Mouse (Mus musculus) layer of hippocampus, adult 2 months (tissue): ENCODE data around the gene Zfp688. TPM values are rescaled to one million over a fixed set of nuclear protein-coding genes. Genes with fewer than 3 reads are reported as not detected.

ENCODE experiments used
- DNase-seq, 2 experiments: peaks; one replicate each; pipeline ENCODE4 v3.0.0; 2022; ENCODE audit warnings: low spot score in 2 of 2
- H3K27ac ChIP-seq: fragments of 200-600 bp; 2 replicates; pipeline ENCODE4 v1.8.1; 2022
- H3K4me3 ChIP-seq: fragments of 200-600 bp; 2 replicates; pipeline ENCODE4 v1.8.1; 2022; ENCODE audit warnings: mild to moderate bottlenecking
- CTCF ChIP-seq: fragments of 200-600 bp; conservative IDR thresholded peaks from 2 replicates; pipeline ENCODE4 v1.8.1; 2022; ENCODE audit warnings: antibody characterized with exemption, mild to moderate bottlenecking, moderate library complexity
- total RNA-seq, 2 experiments: library from RNA; stranded (reverse); gene quantifications; 2 replicates each; pipeline ENCODE4 v1.2.3; 2021

Gene Zfp688
- total RNA-seq, 2 experiments from 2014 or later: 12.2 to 17.3 TPM

DNA sequence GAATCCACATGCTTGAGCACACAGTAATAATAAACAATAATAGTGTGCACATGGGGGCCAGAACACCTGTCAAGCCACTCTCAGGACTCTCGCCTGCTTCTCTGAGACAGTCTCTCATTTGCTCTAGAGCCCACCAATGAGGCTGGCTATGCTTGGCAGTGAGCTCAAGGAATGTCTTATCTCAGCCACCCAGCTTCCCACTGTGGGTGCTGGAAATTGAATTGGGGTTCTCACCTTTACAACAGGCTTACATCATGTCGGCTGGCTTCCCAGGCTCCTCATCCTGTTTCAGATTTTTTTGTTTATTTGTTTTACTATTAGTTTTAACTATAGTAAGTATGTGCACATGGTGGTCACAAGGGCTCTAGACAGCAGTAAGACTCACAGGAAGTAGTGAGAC, 50.7 kb downstream of the Zfp688 start:
- DNase-seq: no peak
- no peak overlapping the region for H3K27ac ChIP-seq
- no peak overlapping the region for H3K4me3 ChIP-seq
- no peak for TF ChIP-seq CTCF

Other genes starting within 250 kb of the Zfp688 start
- gene Cd2bp2, start 226.0 kb downstream of the Zfp688 start, total RNA-seq: 10 to 100 TPM; 88.4 to 97.0 TPM
- gene Tbc1d10b, start 213.6 kb downstream of the Zfp688 start, total RNA-seq: 100 to 1,000 TPM; 102 to 120 TPM
- gene Mylpf, start 213.2 kb downstream of the Zfp688 start, total RNA-seq: 1 to 10 TPM; 1.3 to 1.9 TPM
- gene Zfp553, start 189.0 kb downstream of the Zfp688 start, total RNA-seq: 10 to 100 TPM; 18.6 to 21.7 TPM
- 1 to 10 TPM; 5.0 to 6.3 TPM for gene Sept1, start 188.9 kb downstream of the Zfp688 start, total RNA-seq
- 10 to 100 TPM; 68.3 to 69.2 TPM for gene Zfp771, start 177.8 kb downstream of the Zfp688 start, total RNA-seq
- 10 to 100 TPM; 18.3 to 23.8 TPM for gene Dctpp1, start 161.4 kb downstream of the Zfp688 start, total RNA-seq
- 10 to 100 TPM; 40.0 to 46.7 TPM for gene Sephs2, start 148.0 kb downstream of the Zfp688 start, total RNA-seq
- gene Itgal, start 125.8 kb downstream of the Zfp688 start, total RNA-seq: under 1 TPM; 0.20 to 0.36 TPM
- gene Zfp768, start 76.5 kb downstream of the Zfp688 start, total RNA-seq: 10 to 100 TPM; 11.4 to 11.8 TPM
- gene Zfp747, start 46.0 kb downstream of the Zfp688 start, total RNA-seq: 1 to 10 TPM; 6.7 to 6.9 TPM
- 1 to 10 TPM; 3.1 to 4.2 TPM for gene 9130019O22Rik, start 34.9 kb downstream of the Zfp688 start, total RNA-seq
- 1 to 10 TPM; 7.5 to 8.0 TPM for gene E430018J23Rik, start 28.4 kb downstream of the Zfp688 start, total RNA-seq
- gene Zfp764, start 15.2 kb downstream of the Zfp688 start, total RNA-seq: 1 to 10 TPM; 4.4 to 4.5 TPM
- gene Zfp689, start 27.1 kb upstream of the Zfp688 start, total RNA-seq: 1 to 10 TPM; 5.0 to 7.6 TPM
- 10 to 100 TPM; 29.2 to 35.3 TPM for gene Prr14, start 37.5 kb upstream of the Zfp688 start, total RNA-seq
- gene Fbrs, start 57.1 kb upstream of the Zfp688 start, total RNA-seq: 10 to 100 TPM; 60.3 to 72.5 TPM
- gene Srcap, start 89.9 kb upstream of the Zfp688 start, total RNA-seq: 100 to 1,000 TPM; 118 to 127 TPM
- gene Gm42715, start 97.5 kb upstream of the Zfp688 start, total RNA-seq: 10 to 100 TPM in 1 of 2 experiments, 1 to 10 TPM in 1; 9.0 to 12.0 TPM
- not detected for gene Tmem265, start 139.3 kb upstream of the Zfp688 start, total RNA-seq
- gene Phkg2, start 151.3 kb upstream of the Zfp688 start, total RNA-seq: 10 to 100 TPM; 80.4 to 84.2 TPM
- 10 to 100 TPM; 11.5 to 12.9 TPM for gene Ccdc189, start 166.5 kb upstream of the Zfp688 start, total RNA-seq
- gene Rnf40, start 166.7 kb upstream of the Zfp688 start, total RNA-seq: 10 to 100 TPM; 69.5 to 72.8 TPM
- 10 to 100 TPM; 21.8 to 22.5 TPM for gene Zfp629, start 193.7 kb upstream of the Zfp688 start, total RNA-seq